Mouse (Mus musculus) lung, embryonic 15.5 days (tissue): Measurements from ENCODE around the gene Tinf2. TPM values are rescaled to one million over a fixed set of nuclear protein-coding genes. Genes with fewer than 3 reads are reported as not detected.

Experiments
- ATAC-seq: fragments of 200-750 bp; cut with Nextera tagmentation; 2 replicates; pipeline ENCODE4 v1.8.0; 2017; ENCODE audit warnings: moderate number of reproducible peaks, borderline replicate concordance; ENCODE audit not compliant: low FRiP score, low TSS enrichment; ENCODE audit errors: extremely low read depth
- H3K27ac ChIP-seq: fragments of 300-500 bp; sonication (generic); 2 replicates; pipeline ENCODE4 v1.5.1; 2015; ENCODE audit warnings: moderate library complexity, mild to moderate bottlenecking, inconsistent platforms
- H3K27me3 ChIP-seq: fragments of 300-500 bp; sonication (generic); 2 replicates; pipeline ENCODE4 v1.6.1; 2015; ENCODE audit warnings: inconsistent platforms
- H3K36me3 ChIP-seq: fragments of 300-500 bp; sonication (generic); 2 replicates; pipeline ENCODE4 v1.6.1; 2015; ENCODE audit warnings: inconsistent platforms
- H3K4me1 ChIP-seq: fragments of 300-500 bp; sonication (generic); 2 replicates; pipeline ENCODE4 v1.6.1; 2015; ENCODE audit warnings: inconsistent platforms
- H3K4me2 ChIP-seq: fragments of 300-500 bp; sonication (generic); 2 replicates; pipeline ENCODE4 v1.6.1; 2015; ENCODE audit warnings: inconsistent platforms, mild to moderate bottlenecking, moderate library complexity
- H3K4me3 ChIP-seq: fragments of 300-500 bp; sonication (generic); 2 replicates; pipeline ENCODE4 v1.5.1; 2015; ENCODE audit warnings: mild to moderate bottlenecking, inconsistent platforms
- H3K9ac ChIP-seq: fragments of 300-500 bp; sonication (generic); 2 replicates; pipeline ENCODE4 v1.6.1; 2015; ENCODE audit warnings: inconsistent platforms
- H3K9me3 ChIP-seq: fragments of 300-500 bp; sonication (generic); 2 replicates; pipeline ENCODE4 v1.6.1; 2016; ENCODE audit warnings: inconsistent platforms
- WGBS: fragments of 180-500 bp; shearing (Covaris S2); methylation state at CpG from one replicate; pipeline ENCODE4 v1.1.7; 2015; 5-methylcytosine and 5-hydroxymethylcytosine counted together
- polyA plus RNA-seq: library from polyadenylated mRNA; unstranded; fragments of >200 nt; fragmentation: Nextera tagmentation; extraction: Ambion mirVana; gene quantifications from 2 replicates; pipeline ENCODE4 v1.2.1, GENCODE M21; 2015

The Tinf2 gene
- polyA plus RNA-seq: 46.9 and 48.3 TPM in 2 replicates

- Histone ChIP-seq H3K36me3 (peaks cover 40% of the 10 kb centered on the region), H3K4me2 (peak within 1 kb of the TSS; percentile 81), H3K27ac (peak within 1 kb of the TSS; percentile 91), H3K4me3 (peak within 1 kb of the TSS; percentile 85), H3K4me1 (peaks cover 16% of the 10 kb centered on the region), H3K9me3 (no peaks in the 10 kb centered on the region), H3K9ac (peak within 1 kb of the TSS; percentile 81), H3K27me3 (no peaks in the 10 kb centered on the region)
- WGBS: under 1% methylated on average over 61 of the region's 66 CpGs
- ATAC-seq: peak; percentile 96
Measured at GRCm38 (mm10) chr14:55681160-55682117, at the start of gene Tinf2. Gene Tinf2, minus strand, starts transcription at chr14:55681820.

- no peak overlapping the region for H3K27ac ChIP-seq
- H3K9me3 ChIP-seq: no peaks in the 10 kb centered on the region
- no peaks in the 10 kb centered on the region for H3K27me3 ChIP-seq
- 73% methylated on average over 7 of the region's 7 CpGs for WGBS
- ATAC-seq: no peak
- H3K4me3 ChIP-seq: no peak overlapping the region
- H3K4me1 ChIP-seq: peaks cover 8% of the 10 kb centered on the region; the same call in 1 of the 2 replicates
- H3K36me3 ChIP-seq: no peaks in the 10 kb centered on the region
- H3K4me2 ChIP-seq: no peak overlapping the region
- H3K9ac ChIP-seq: no peak overlapping the region
Measured at GRCm38 (mm10) chr14:55730531-55731032, 49.0 kb upstream of the Tinf2 start.

GRCm38 (mm10) chr14:55730116-55730515 lies 48.5 kb upstream of the Tinf2 start:
- no peak overlapping the region for H3K4me3 ChIP-seq
- H3K27ac ChIP-seq: no peak overlapping the region
- H3K27me3 ChIP-seq: no peaks in the 10 kb centered on the region
- H3K36me3 ChIP-seq: no peaks in the 10 kb centered on the region
- H3K4me2 ChIP-seq: no peak overlapping the region
- no peak for ATAC-seq
- H3K9me3 ChIP-seq: no peaks in the 10 kb centered on the region
- peaks cover 8% of the 10 kb centered on the region; the same call in 1 of the 2 replicates for H3K4me1 ChIP-seq
- H3K9ac ChIP-seq: no peak overlapping the region
- 74% methylated on average over 7 of the region's 7 CpGs for WGBS

- Histone ChIP-seq H3K4me2 (no peak overlapping the region), H3K27me3 (no peaks in the 10 kb centered on the region), H3K4me1 (peaks cover 8% of the 10 kb centered on the region; the same call in 1 of the 2 replicates), H3K9me3 (no peaks in the 10 kb centered on the region), H3K4me3 (no peak overlapping the region), H3K9ac (no peak overlapping the region), H3K36me3 (no peaks in the 10 kb centered on the region), H3K27ac (0 out of 2 replicates have a peak overlapping the region, but pooled peaks have one; percentile 1)
- 42% methylated on average over 8 of the region's 8 CpGs for WGBS
- no peak for ATAC-seq
Measured at GRCm38 (mm10) chr14:55727889-55728685, 46.5 kb upstream of the Tinf2 start.

GRCm38 (mm10) chr14:55726261-55726660 lies 44.6 kb upstream of the Tinf2 start:
- Histone ChIP-seq H3K27ac (no peak overlapping the region), H3K4me3 (no peak overlapping the region), H3K9me3 (no peaks in the 10 kb centered on the region), H3K27me3 (no peaks in the 10 kb centered on the region), H3K9ac (no peak overlapping the region), H3K36me3 (no peaks in the 10 kb centered on the region), H3K4me2 (no peak overlapping the region), H3K4me1 (peaks cover 16% of the 10 kb centered on the region; the same call in 1 of the 2 replicates)
- ATAC-seq: no peak

GRCm38 (mm10) chr14:55724411-55724871 lies 42.8 kb upstream of the Tinf2 start:
- no peak for ATAC-seq
- no peak overlapping the region for H3K27ac ChIP-seq
- WGBS: 44% methylated on average over 8 of the region's 8 CpGs
- no peak overlapping the region for H3K9ac ChIP-seq
- no peaks in the 10 kb centered on the region for H3K27me3 ChIP-seq
- no peak overlapping the region for H3K4me2 ChIP-seq
- peaks cover 23% of the 10 kb centered on the region; the same call in 1 of the 2 replicates for H3K4me1 ChIP-seq
- no peak overlapping the region for H3K4me3 ChIP-seq
- no peaks in the 10 kb centered on the region for H3K9me3 ChIP-seq
- H3K36me3 ChIP-seq: peaks cover 6% of the 10 kb centered on the region; the same call in 1 of the 2 replicates

- no peak overlapping the region for H3K4me3 ChIP-seq
- H3K9ac ChIP-seq: no peak overlapping the region
- no peak overlapping the region for H3K4me2 ChIP-seq
- H3K27me3 ChIP-seq: no peaks in the 10 kb centered on the region
- H3K4me1 ChIP-seq: peaks cover 23% of the 10 kb centered on the region; the same call in 1 of the 2 replicates
- no peak for ATAC-seq
- no peaks in the 10 kb centered on the region for H3K9me3 ChIP-seq
- 90% methylated on average over 7 of the region's 7 CpGs for WGBS
- H3K27ac ChIP-seq: no peak overlapping the region
- H3K36me3 ChIP-seq: peaks cover 8% of the 10 kb centered on the region
Measured at GRCm38 (mm10) chr14:55723433-55723832, 41.8 kb upstream of the Tinf2 start.

GRCm38 (mm10) chr14:55722438-55722945 lies 40.9 kb upstream of the Tinf2 start:
- Histone ChIP-seq H3K27me3 (no peaks in the 10 kb centered on the region), H3K4me1 (peaks cover 18% of the 10 kb centered on the region; the same call in 1 of the 2 replicates), H3K9me3 (no peaks in the 10 kb centered on the region), H3K36me3 (peaks cover 15% of the 10 kb centered on the region), H3K9ac (peak overlapping the region; percentile 68), H3K27ac (no peak overlapping the region), H3K4me3 (peak overlapping the region; percentile 84), H3K4me2 (peak overlapping the region; percentile 72)
- 44% methylated on average over 8 of the region's 8 CpGs for WGBS
- 0 out of 2 replicates have a peak, but pooled peaks have one; percentile 7 for ATAC-seq

GRCm38 (mm10) chr14:55721700-55722437 lies 40.2 kb upstream of the Tinf2 start, which contains the start of gene Rabggta:
Gene Rabggta, minus strand, starts transcription at chr14:55722263.
- H3K4me2 ChIP-seq: peak within 1 kb of the TSS; percentile 72
- H3K4me3 ChIP-seq: peak within 1 kb of the TSS; percentile 84
- peak within 1 kb of the TSS; percentile 89 for H3K27ac ChIP-seq
- peaks cover 15% of the 10 kb centered on the region; the same call in 1 of the 2 replicates for H3K4me1 ChIP-seq
- peak; percentile 95 for ATAC-seq
- H3K9me3 ChIP-seq: no peaks in the 10 kb centered on the region
- peaks cover 22% of the 10 kb centered on the region for H3K36me3 ChIP-seq
- under 1% methylated on average over 47 of the region's 50 CpGs for WGBS
- no peaks in the 10 kb centered on the region for H3K27me3 ChIP-seq
- H3K9ac ChIP-seq: peak within 1 kb of the TSS; percentile 68

GRCm38 (mm10) chr14:55721076-55721475 lies 39.5 kb upstream of the Tinf2 start:
- peak overlapping the region; percentile 84 for H3K4me3 ChIP-seq

More at GRCm38 (mm10) chr14:55721076-55721475, 39.5 kb upstream of the Tinf2 start:
- Histone ChIP-seq H3K9ac (no peak overlapping the region), H3K4me2 (peak overlapping the region; percentile 72), H3K36me3 (peaks cover 22% of the 10 kb centered on the region), H3K4me1 (peaks cover 15% of the 10 kb centered on the region; the same call in 1 of the 2 replicates), H3K27ac (no peak overlapping the region), H3K27me3 (no peaks in the 10 kb centered on the region), H3K9me3 (no peaks in the 10 kb centered on the region)
- WGBS: 69% methylated on average over 6 of the region's 6 CpGs
- ATAC-seq: no peak
